Mouse (Mus musculus) heart, postnatal 0 days (tissue): Measurements from ENCODE around the gene Ilkap.

ENCODE experiments used
- CTCF ChIP-seq: IDR thresholded peaks from 2 replicates; pipeline ENCODE4 v1.5.1; 2016; ENCODE audit warnings: antibody characterized with exemption, control low read depth, low read depth
- EP300 ChIP-seq: IDR thresholded peaks from 2 replicates; pipeline ENCODE4 v1.6.1; 2016; ENCODE audit warnings: antibody characterized with exemption, low read depth

- TF ChIP-seq CTCF (no peak), EP300 (no peak)
Observed at GRCm38 (mm10) chr1:91324646-91325045, 74.0 kb downstream of the Ilkap start.
